Mouse (Mus musculus) liver, postnatal 0 days (tissue): ENCODE data around the gene Plxna2.

Source experiments
- CTCF ChIP-seq: sonication (generic); IDR thresholded peaks from 2 replicates; pipeline ENCODE4 v1.5.1; 2016; ENCODE audit warnings: antibody characterized with exemption, low read depth
- EP300 ChIP-seq: IDR thresholded peaks from 2 replicates; pipeline ENCODE4 v1.6.1; 2016; ENCODE audit warnings: antibody characterized with exemption, low read depth, mild to moderate bottlenecking

GRCm38 (mm10) chr1:194673229-194673628, 55.2 kb downstream of the Plxna2 start:
- TF ChIP-seq CTCF (no peak), EP300 (peak; percentile 55; the same call in 1 of the 2 replicates)
